Mouse (Mus musculus): ENCODE measurements at regions not wholly inside any gene's neighbourhood (a gene's known extent, or its start where the extent isn't known, plus 50 kb on each side); places are given as distances from the start of the nearest gene placed in this dataset.

DNA sequence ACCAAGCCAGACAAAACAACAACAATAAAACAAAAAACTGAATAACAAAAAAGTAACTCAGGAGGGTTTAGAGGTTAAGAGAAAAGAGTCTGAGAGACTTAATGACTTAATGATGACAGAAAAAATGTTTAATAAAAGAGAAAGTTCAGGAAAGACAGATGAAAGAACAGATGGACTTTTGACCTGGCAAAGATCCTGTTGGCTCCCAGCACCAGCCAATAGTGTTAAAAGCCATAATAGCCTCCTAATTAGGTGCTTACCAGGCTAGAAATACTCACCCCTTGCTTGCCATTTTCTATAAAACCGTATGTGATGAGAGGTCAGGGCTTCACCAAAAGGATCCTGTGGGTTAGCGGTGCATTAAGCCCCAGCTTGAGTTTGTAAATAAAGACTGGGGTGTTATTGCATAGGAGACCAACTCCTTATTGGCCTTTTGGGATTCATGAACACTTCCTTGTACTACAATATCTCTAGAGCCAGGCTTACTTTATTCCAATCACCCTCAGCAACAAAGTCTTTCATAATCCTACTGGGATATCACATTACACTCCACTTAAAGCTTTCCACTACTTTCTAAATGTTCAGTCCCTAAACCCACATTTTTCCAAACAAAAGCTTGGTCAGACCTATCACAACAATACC, 282.1 kb upstream of the Rasa1 start:
- DNase-seq (ENCODE audit: extremely low spot score in 1 of 2, low spot score in 1 of 2), result no peak

- no peak for DNase-seq (ENCODE audit: extremely low spot score in 1 of 2, low spot score in 1 of 2)
Measured at GRCm38 (mm10) chr13:85557821-85558220, 268.9 kb upstream of the Rasa1 start.

- peak; percentile 2 to 80 for DNase-seq (ENCODE audit: extremely low spot score in 1 of 2, low spot score in 1 of 2)
Measured at GRCm38 (mm10) chr13:85556101-85556853, 267.3 kb upstream of the Rasa1 start.

- no peak for DNase-seq (ENCODE audit: extremely low spot score in 1 of 2, low spot score in 1 of 2)
Measured at GRCm38 (mm10) chr13:85553072-85553471, 264.1 kb upstream of the Rasa1 start.

DNA sequence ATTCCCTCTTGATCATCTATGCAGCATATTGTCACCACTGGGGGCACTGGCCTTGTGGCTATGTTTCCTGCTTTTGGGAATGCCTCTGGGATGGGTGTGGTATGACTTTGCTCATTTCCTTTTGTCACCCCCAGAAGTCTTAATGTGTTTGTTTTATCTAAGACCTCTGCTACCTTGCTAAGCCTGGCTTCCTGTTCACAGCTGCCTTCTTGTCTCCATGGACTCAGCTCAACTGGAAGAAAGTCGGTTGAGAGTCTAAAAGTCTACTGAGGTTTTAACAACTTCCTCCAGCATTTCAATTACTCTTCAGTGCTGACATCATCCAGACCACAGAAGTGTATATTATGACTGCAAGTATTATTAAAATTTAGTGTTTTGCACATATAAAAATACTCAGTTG, 220.7 kb upstream of the Rasa1 start:
- DNase-seq (ENCODE audit: extremely low spot score in 1 of 2, low spot score in 1 of 2), result no peak

- no peak for DNase-seq (ENCODE audit: extremely low spot score in 1 of 2, low spot score in 1 of 2)
Measured at GRCm38 (mm10) chr13:85508552-85508951, 219.6 kb upstream of the Rasa1 start.

- no peak for DNase-seq (ENCODE audit: extremely low spot score in 1 of 2, low spot score in 1 of 2)
Measured at GRCm38 (mm10) chr13:85507374-85508101, 218.6 kb upstream of the Rasa1 start.

GRCm38 (mm10) chr13:85506875-85507274, 217.9 kb upstream of the Rasa1 start:
- DNase-seq (ENCODE audit: extremely low spot score in 1 of 2, low spot score in 1 of 2), result no peak

DNA sequence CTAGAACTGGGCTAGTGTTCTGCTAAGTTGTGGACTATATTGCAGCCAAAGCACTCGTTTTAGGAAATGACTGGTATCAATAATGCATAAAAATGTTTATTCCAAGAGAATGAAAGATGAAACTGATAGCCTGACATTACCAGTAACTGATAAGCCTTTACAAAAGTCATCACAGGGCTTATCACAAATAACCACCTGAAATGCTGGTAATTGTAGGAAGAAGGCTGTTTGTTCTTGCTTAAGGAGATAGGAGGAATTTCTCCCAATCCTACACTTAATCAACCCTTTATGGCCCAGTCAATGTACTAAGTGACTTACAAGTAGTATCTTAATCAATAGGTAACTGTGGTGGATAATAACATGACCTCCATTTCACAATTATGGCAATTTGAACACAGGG, 217.1 kb upstream of the Rasa1 start:
- DNase-seq (ENCODE audit: extremely low spot score in 1 of 2, low spot score in 1 of 2), result no peak

GRCm38 (mm10) chr13:85505046-85505445, 216.1 kb upstream of the Rasa1 start:
- DNase-seq (ENCODE audit: extremely low spot score in 1 of 2, low spot score in 1 of 2), result no peak

GRCm38 (mm10) chr13:85504001-85504400, 215.1 kb upstream of the Rasa1 start:
- no peak for DNase-seq (ENCODE audit: extremely low spot score in 1 of 2, low spot score in 1 of 2)

- no peak for DNase-seq (ENCODE audit: extremely low spot score in 1 of 2, low spot score in 1 of 2)
Measured at GRCm38 (mm10) chr13:85498696-85499095, 209.8 kb upstream of the Rasa1 start.

- DNase-seq (ENCODE audit: extremely low spot score in 1 of 2, low spot score in 1 of 2), result no peak
Measured at GRCm38 (mm10) chr13:85484790-85485189, 195.9 kb upstream of the Rasa1 start.

GRCm38 (mm10) chr13:85483348-85483747, 194.4 kb upstream of the Rasa1 start:
- no peak for DNase-seq (ENCODE audit: extremely low spot score in 1 of 2, low spot score in 1 of 2)

DNA sequence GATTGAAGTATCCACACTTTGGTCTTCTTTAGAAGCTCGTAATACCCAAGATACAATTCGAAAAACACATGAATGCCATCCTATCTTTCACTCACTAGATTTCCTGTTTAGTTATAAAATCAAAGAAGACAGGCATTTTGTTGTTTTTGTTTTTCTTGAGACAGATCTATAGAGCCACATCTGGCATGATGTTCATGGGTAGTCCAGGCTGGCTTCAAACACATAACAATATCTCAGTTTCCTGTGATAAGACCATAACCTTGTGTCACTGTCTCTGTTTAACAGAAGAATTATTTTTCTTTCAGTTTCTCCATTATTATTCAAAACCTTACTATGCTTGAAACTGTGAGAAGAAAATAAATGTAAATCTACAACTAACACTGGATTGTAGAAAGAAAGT, 190.5 kb upstream of the Rasa1 start:
- DNase-seq (ENCODE audit: extremely low spot score in 1 of 2, low spot score in 1 of 2), result no peak

GRCm38 (mm10) chr13:85476274-85476846, 187.4 kb upstream of the Rasa1 start:
- DNase-seq (ENCODE audit: extremely low spot score in 1 of 2, low spot score in 1 of 2), result no peak

GRCm38 (mm10) chr13:85471340-85471739, 182.4 kb upstream of the Rasa1 start:
- DNase-seq (ENCODE audit: extremely low spot score in 1 of 2, low spot score in 1 of 2), result no peak

DNA sequence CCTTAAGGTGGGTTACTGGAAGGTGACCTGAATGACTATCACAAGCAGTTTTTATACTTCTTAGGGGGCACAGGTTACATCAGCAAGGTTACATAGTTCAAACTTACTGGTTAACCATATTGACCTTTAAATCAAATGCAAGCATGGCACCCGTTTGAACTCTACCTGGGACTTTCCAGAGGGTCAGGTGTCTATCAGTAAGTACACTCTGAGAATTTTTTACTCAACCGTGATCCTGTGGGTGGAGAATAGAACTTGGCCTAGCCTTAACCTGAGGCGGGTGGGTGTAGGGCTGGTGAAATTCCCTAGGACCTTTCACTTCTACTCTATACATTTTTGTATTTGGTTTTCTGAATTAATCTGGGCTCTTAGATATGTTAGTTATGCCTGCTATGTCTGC, 170.5 kb upstream of the Rasa1 start:
- DNase-seq (ENCODE audit: extremely low spot score in 1 of 2, low spot score in 1 of 2), result no peak

DNA sequence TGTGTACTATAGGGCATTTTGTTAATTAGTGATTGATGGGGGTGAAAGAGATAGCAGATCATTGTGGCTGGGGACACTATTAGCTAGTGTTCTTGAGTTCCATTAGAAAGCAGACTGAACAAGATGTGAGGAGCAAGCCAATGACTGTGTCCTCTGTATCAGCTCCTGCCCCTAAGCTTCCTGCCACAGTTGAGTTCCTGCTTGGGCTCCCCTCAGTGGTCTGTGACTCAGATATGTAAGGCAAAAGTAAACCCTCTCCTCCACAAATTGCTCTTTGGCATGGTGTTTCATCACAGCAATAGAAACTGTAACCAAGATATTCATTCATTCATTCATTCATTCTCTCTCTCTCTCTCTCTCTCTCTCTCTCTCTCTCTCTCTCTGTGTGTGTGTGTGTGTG, 169.7 kb upstream of the Rasa1 start:
- no peak for DNase-seq (ENCODE audit: extremely low spot score in 1 of 2, low spot score in 1 of 2)

DNA sequence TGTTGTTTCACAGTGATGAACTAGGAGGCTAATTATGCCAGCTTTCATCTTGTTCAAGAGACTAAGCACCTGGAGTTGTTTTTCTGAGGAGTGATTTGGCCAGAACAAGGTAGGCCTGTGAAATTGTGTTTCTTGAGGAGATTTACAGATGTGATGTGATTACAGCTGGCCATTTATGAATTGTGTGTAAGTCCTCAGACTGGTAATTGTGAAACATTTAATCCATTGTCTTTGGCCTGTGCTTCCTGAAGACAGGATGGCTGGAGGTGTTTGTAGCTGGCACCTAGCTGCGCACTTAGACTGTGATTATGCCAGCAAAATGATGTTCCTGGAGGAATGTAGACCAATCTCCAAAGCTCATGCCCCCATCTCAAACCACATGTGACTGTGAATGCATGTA, 150.7 kb upstream of the Rasa1 start:
- DNase-seq (ENCODE audit: extremely low spot score in 1 of 2, low spot score in 1 of 2), result no peak

- DNase-seq (ENCODE audit: extremely low spot score in 1 of 2, low spot score in 1 of 2), result peak in 1 of 2 experiments; percentile 16
Measured at GRCm38 (mm10) chr13:85437875-85438274, 148.9 kb upstream of the Rasa1 start.

Data from frontal cortex, adult 2 months (tissue).